Mouse (Mus musculus): ENCODE measurements at regions not wholly inside any gene's neighbourhood (a gene's known extent, or its start where the extent isn't known, plus 50 kb on each side); places are given as distances from the start of the nearest gene placed in this dataset.
A peak's percentile ranks its signal among the peaks of the same experiment; 100 is the strongest.
"Not testable (repeated sequence)": the region's sequence is repeated elsewhere in the genome, so short reads cannot be mapped to it uniquely, and the experiment has no call there.

- no peak for ATAC-seq
- Histone ChIP-seq H3K4me1 (no peaks in the 10 kb centered on the region), H3K27ac (no peak overlapping the region), H3K36me3 (ENCODE audit: poor library complexity, severe bottlenecking) (no peaks in the 10 kb centered on the region), H3K4me2 (no peak overlapping the region), H3K9me3 (replicated peaks) (no peaks in the 10 kb centered on the region), H3K27me3 (no peaks in the 10 kb centered on the region), H3K4me3 (no peak overlapping the region), H3K9ac (no peak overlapping the region)
- WGBS, result 59% methylated on average over 1 of the region's 1 CpGs
These were observed 686.2 kb downstream of the Pla2g4a start for GRCm38 (mm10) chr1:149274932-149275331.

DNA sequence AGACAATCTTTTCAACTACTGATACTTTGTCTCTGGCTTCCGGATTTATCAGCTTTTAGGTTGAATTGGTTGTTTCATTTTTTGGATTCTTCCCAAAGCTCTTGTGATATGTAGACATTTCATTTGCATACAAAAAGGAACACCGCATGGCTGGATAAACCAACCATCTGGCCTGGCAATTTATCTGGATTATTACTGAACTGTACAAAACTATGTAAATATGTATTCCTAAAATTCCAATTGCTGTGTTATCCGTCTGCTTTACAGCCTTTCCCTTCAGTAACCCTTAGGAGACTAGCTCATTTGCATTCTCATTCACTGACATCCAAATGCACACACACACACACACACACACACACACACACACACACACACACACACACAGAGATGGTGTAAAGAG, 704.2 kb downstream of the Pla2g4a start:
- H3K27me3 ChIP-seq, result no peaks in the 10 kb centered on the region
- no peaks in the 10 kb centered on the region for H3K4me1 ChIP-seq
- peak; percentile 69; the same call in 1 of the 2 replicates for ATAC-seq
- WGBS, result 71% methylated on average over 3 of the region's 3 CpGs
- no peak overlapping the region for H3K9ac ChIP-seq
- H3K4me3 ChIP-seq, result no peak overlapping the region
- no peaks in the 10 kb centered on the region for H3K36me3 ChIP-seq (ENCODE audit: poor library complexity, severe bottlenecking)
- H3K4me2 ChIP-seq, result no peak overlapping the region
- no peaks in the 10 kb centered on the region for H3K9me3 ChIP-seq (replicated peaks)
- H3K27ac ChIP-seq, result no peak overlapping the region

DNA sequence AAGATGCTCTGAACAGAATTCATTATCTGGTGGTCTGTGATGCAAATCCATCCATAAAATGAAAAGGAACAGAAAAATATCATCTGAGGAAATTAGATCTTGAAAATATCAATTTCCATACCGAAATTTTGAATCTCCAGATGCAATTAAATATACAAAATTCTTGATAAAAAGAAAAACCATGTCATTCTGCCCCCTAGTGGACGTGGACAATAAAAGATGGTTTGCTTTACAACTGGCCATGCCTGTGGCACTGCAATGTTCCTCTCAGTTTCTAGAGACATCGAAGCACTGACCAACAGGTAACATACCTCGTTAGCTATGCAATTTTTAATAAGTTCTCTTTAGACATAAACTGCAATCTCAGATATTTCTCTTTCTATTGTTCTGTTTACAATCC, 706.9 kb downstream of the Pla2g4a start:
- Histone ChIP-seq H3K27ac (no peak overlapping the region), H3K9me3 (replicated peaks) (no peaks in the 10 kb centered on the region), H3K4me3 (no peak overlapping the region), H3K27me3 (no peaks in the 10 kb centered on the region), H3K36me3 (ENCODE audit: poor library complexity, severe bottlenecking) (no peaks in the 10 kb centered on the region), H3K9ac (no peak overlapping the region), H3K4me2 (no peak overlapping the region), H3K4me1 (no peaks in the 10 kb centered on the region)
- 50% methylated on average over 4 of the region's 4 CpGs for WGBS
- no peak for ATAC-seq

DNA sequence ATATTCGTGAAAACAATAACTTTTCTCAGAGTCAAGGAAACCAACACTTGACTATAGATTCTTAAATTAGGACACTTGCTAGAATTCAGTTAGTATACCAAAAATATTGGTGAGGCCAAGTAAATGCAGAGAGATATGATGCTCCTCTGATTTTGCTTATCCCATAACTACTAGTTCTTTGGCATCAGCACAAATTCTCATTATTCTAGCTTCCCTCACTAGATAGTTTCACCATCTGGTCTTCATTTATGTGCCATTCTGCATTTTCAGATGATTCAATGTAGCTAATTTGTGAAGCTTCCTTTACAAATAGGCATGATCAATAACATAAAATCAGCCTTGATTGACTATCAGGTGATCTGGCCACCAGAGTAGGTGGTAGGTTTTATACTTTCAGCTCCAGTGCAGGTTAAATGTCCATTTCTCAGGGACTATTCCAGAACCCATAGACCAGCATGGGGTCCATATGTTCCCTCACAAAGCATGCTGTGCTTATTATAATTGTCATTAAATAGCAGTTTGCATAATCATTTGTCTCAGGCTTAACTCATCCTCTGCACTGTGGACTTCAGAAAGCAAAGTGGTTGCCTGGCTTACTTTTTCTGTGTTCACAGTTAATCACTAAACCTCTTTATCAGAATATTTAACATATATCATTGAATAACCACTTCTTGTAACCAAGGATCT, 722.6 kb downstream of the Pla2g4a start:
- WGBS, result 82% methylated on average over 1 of the region's 1 CpGs
- Histone ChIP-seq H3K9me3 (replicated peaks) (no peaks in the 10 kb centered on the region), H3K27me3 (no peaks in the 10 kb centered on the region), H3K27ac (0 out of 2 replicates have a peak overlapping the region, but pooled peaks have one; percentile 1), H3K4me1 (no peaks in the 10 kb centered on the region), H3K4me3 (no peak overlapping the region), H3K9ac (no peak overlapping the region), H3K4me2 (no peak overlapping the region), H3K36me3 (ENCODE audit: poor library complexity, severe bottlenecking) (no peaks in the 10 kb centered on the region)
- peak; percentile 55; the same call in 1 of the 2 replicates for ATAC-seq

GRCm38 (mm10) chr1:149227170-149227569, 733.9 kb downstream of the Pla2g4a start:
- H3K27ac ChIP-seq; H3K4me3 ChIP-seq; H3K9ac ChIP-seq; H3K27me3 ChIP-seq; H3K36me3 ChIP-seq (ENCODE audit: poor library complexity, severe bottlenecking); ATAC-seq; H3K4me2 ChIP-seq; H3K4me1 ChIP-seq; H3K9me3 ChIP-seq (replicated peaks): not testable (repeated sequence)
- 92% methylated on average over 1 of the region's 1 CpGs for WGBS

DNA sequence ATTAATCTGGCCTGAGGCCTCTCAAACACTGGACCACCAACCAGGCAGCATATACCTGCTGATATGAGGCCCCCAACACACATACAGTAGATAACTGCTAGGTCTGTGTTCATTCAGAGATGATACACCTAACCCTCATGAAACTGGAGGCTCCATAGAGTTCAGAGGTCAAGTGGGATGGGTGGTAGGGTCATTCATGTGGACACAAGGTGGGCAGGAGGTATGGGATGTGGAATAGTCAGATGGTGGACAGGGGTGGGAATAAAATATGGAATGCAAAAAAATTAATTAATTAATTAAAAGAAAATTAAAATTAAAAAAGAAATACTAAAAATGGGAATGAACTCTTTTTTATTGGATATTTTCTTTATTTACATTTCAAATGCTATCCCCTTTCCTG, 734.7 kb downstream of the Pla2g4a start:
- no peaks in the 10 kb centered on the region for H3K4me1 ChIP-seq
- no peak overlapping the region for H3K9ac ChIP-seq
- no peaks in the 10 kb centered on the region for H3K36me3 ChIP-seq (ENCODE audit: poor library complexity, severe bottlenecking)
- H3K27me3 ChIP-seq, result no peaks in the 10 kb centered on the region
- no peaks in the 10 kb centered on the region for H3K9me3 ChIP-seq (replicated peaks)
- H3K4me2 ChIP-seq, result no peak overlapping the region
- no peak overlapping the region for H3K27ac ChIP-seq
- no peak overlapping the region for H3K4me3 ChIP-seq
- no peak for ATAC-seq

GRCm38 (mm10) chr1:149202631-149203030, 758.5 kb downstream of the Pla2g4a start:
- Histone ChIP-seq H3K27ac (no peak overlapping the region), H3K9ac (no peak overlapping the region), H3K9me3 (replicated peaks) (no peaks in the 10 kb centered on the region), H3K27me3 (no peaks in the 10 kb centered on the region), H3K36me3 (ENCODE audit: poor library complexity, severe bottlenecking) (no peaks in the 10 kb centered on the region), H3K4me2 (no peak overlapping the region), H3K4me3 (no peak overlapping the region), H3K4me1 (peaks cover 4% of the 10 kb centered on the region; the same call in 1 of the 2 replicates)
- no peak for ATAC-seq
- WGBS, result 88% methylated on average over 1 of the region's 1 CpGs

DNA sequence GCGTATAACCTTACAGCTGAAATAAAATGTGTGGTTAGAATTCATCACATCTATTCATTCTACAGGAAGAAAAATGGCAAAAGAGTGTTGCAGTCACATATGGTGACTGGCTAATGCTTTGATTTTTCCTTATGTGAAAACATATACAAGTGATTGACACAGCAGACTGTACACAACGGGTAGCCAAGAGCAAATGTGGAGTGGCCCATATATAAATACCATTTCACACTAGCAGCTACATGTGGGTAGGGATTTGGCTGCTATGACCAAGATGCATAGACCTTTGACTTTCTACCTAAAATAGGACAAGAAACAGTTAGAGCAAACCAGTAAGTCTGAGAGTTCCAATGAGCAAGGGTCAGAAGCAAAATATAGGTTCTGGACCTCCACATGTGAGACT, 761.8 kb downstream of the Pla2g4a start:
- Histone ChIP-seq H3K9me3 (replicated peaks) (no peaks in the 10 kb centered on the region), H3K36me3 (ENCODE audit: poor library complexity, severe bottlenecking) (no peaks in the 10 kb centered on the region), H3K4me3 (no peak overlapping the region), H3K4me1 (peaks cover 4% of the 10 kb centered on the region; the same call in 1 of the 2 replicates), H3K9ac (no peak overlapping the region), H3K27me3 (no peaks in the 10 kb centered on the region), H3K27ac (no peak overlapping the region), H3K4me2 (no peak overlapping the region)
- peak; percentile 83 for ATAC-seq
- 61% methylated on average over 2 of the region's 2 CpGs for WGBS

GRCm38 (mm10) chr1:149198854-149199253, 762.2 kb downstream of the Pla2g4a start:
- no peaks in the 10 kb centered on the region for H3K9me3 ChIP-seq (replicated peaks)
- H3K9ac ChIP-seq, result no peak overlapping the region
- H3K27ac ChIP-seq, result 0 out of 2 replicates have a peak overlapping the region, but pooled peaks have one; percentile 22
- peak; percentile 95 for ATAC-seq
- 37% methylated on average over 4 of the region's 4 CpGs for WGBS
- no peak overlapping the region for H3K4me2 ChIP-seq
- no peaks in the 10 kb centered on the region for H3K36me3 ChIP-seq (ENCODE audit: poor library complexity, severe bottlenecking)
- H3K4me1 ChIP-seq, result peaks cover 4% of the 10 kb centered on the region; the same call in 1 of the 2 replicates
- H3K27me3 ChIP-seq, result no peaks in the 10 kb centered on the region
- H3K4me3 ChIP-seq, result no peak overlapping the region
